Mouse (Mus musculus) ovary, adult 18-20 months (tissue): ENCODE measurements at regions not wholly inside any gene's neighbourhood (a gene's known extent, or its start where the extent isn't known, plus 50 kb on each side); places are given as distances from the start of the nearest gene placed in this dataset.

Experiments
- DNase-seq: peaks from one replicate; pipeline ENCODE4 v3.0.0; 2022; ENCODE audit warnings: low spot score, mixed read lengths

DNA sequence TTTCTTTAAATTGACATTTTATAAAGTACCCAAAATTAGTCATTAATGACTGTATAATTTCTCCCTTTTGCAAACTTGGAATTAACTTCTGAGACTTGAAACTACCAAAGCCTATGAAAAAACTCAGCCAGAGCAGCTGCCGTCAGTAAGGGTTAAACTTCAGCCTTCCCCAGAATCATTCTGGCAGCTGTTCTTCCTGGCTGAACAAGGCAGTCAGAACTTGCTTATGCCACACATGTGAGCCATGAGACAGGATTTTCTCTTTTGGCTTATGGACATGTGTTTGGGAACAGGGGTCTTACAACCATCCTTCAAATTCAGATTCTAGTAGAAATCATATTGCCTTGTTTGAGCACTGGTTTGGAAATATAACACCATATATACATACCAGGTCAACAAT, 422.4 kb upstream of the Fat1 start:
- no peak for DNase-seq

DNA sequence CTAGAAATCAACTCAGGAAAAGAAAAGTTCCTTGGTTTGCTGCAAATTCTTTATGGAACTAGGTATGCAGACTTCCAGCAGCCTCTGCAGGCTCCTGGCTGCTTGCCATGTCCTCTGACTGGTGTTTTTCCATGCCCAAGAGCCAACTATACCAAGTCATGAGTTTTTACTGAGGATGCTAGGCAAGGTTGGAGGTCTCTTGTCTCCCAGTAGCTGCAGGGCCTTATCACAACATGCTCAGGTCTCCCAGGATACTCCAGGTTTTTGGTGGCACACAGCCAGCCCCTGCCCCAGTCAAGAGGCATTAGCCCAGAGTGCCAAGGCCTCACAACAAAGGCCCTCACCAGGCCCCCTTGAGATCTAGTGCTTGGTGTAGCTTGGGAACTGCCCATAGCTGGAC, 409.3 kb upstream of the Fat1 start:
- DNase-seq: no peak

DNA sequence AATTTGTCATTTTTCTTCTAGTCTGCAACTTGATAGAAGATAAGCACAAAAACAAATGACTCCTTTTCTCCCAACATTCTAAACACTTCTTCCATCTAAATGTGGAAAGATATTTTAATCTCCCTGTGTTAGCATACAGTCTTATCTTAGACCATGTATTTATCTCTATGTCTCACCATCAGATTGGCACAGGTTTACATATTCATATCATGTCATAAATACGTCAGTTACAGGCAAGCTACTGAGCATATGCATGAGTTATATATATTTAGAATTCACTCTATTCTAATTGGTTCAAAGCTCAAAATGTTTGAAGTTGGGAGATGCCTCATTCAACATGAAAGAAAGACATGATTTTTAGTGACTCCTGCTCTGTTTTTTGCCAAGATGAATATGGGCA, 405.6 kb upstream of the Fat1 start:
- no peak for DNase-seq

- DNase-seq: no peak
Measured at GRCm38 (mm10) chr8:44548885-44549284, 386.4 kb upstream of the Fat1 start.

GRCm38 (mm10) chr8:44559161-44559560, 376.1 kb upstream of the Fat1 start:
- no peak for DNase-seq

DNA sequence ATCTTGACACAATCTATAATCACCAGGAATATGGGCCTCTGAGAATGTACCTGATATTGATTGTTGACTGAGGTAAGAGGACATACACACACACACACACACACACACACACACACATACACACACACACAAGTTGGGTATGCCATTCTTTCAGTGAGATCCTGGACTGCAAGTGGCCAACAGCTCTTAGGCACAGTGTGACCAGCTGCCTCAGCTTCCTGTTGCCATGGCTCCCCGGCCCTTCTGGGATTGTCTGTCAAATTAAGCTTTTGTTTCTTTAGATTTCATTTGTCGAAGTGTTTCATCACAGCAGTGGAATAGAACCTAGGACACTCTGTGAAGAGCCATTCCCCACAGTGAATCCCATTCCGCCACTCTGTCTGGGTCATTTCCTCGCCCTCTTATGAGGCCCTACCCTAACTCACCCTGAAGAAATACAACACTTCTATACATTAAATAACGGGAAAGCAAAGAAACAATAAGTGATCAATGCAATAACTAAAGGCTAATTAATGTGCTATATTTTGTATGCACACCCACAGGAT, 358.9 kb upstream of the Fat1 start:
- no peak for DNase-seq

- no peak for DNase-seq
Measured at GRCm38 (mm10) chr8:44576993-44577392, 358.3 kb upstream of the Fat1 start.
